In the genomic region with DNA sequence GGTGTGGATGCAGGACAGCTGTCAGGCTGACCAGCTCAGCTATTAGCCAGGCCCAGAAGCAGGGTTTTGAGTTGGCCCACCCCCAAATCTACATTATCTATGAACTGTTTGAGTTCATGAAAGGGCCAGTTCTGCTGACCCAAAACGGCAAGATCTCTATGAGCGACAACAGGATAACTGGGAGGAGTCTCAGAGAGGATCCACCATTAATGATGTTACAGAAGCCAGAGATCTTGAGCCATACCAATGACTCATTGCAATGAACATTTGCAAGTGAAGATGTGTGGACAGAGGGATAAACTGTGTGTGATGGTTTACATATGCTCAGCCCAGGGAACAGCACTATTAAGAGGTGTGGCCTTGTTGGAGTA, we compare ENCODE assay signal across 20 mouse cellular contexts. TPM values are rescaled to one million over a fixed set of nuclear protein-coding genes. Genes with fewer than 3 reads are reported as not detected.
A peak's percentile ranks its signal among the peaks of the same experiment; 100 is the strongest.
DNase-seq lines count a peak whose midpoint lies in the region; ATAC-seq and TF ChIP-seq lines count a peak whose summit lies in the region.
"Had no signal": no experiment of that assay in that cellular context is flagged by ENCODE, and none has a peak within 500 bp of the region (broad histone marks: within the 10 kb centered on the region; RNA-seq: fewer than 3 reads in every experiment).

No protein-coding gene starts in this region.

- H3K27me3 ChIP-seq in heart, embryonic 15.5 days: no peaks in the 10 kb centered on the region
- no peaks in the 10 kb centered on the region for H3K27me3 ChIP-seq in intestine, postnatal 0 days (replicated peaks; ENCODE audit: control insufficient read depth, insufficient read depth, low read length)
- no peaks in the 10 kb centered on the region for H3K27me3 ChIP-seq in cerebellum, adult 2 months (ENCODE audit: control insufficient read depth, insufficient read depth, low read length)
- H3K27me3 ChIP-seq: CH12.LX; embryonic facial prominence, embryonic 12.5 days; limb, embryonic 12.5 days had no signal

- H3K4me1 ChIP-seq in heart, embryonic 15.5 days (replicated peaks): peaks cover 55% of the 10 kb centered on the region
- peaks cover 55% of the 10 kb centered on the region for H3K4me1 ChIP-seq in bone marrow macrophage, adult 2 months (ENCODE audit: control insufficient read depth, insufficient read depth, low read length)
- H3K4me1 ChIP-seq in intestine, postnatal 0 days (replicated peaks; ENCODE audit: control insufficient read depth, insufficient read depth, low read length): no peaks in the 10 kb centered on the region
- no peaks in the 10 kb centered on the region for H3K4me1 ChIP-seq in cerebellum, adult 2 months (ENCODE audit: control insufficient read depth, insufficient read depth, low read length)
- H3K4me1 ChIP-seq: embryonic facial prominence, embryonic 12.5 days; limb, embryonic 12.5 days had no signal

- DNase-seq in heart, adult 18-20 months: no peak
- peak; percentile 68 to 88 for DNase-seq in lung, postnatal 4 days
- no peak for DNase-seq in frontal cortex, postnatal 25 days (ENCODE audit: low spot score in 2 of 2)
- DNase-seq in cerebellum, adult 2 months: no peak
- DNase-seq: adrenal gland, postnatal 36 days; cerebellum, postnatal 25 days; spleen, adult 18-20 months; thymus, postnatal 36 days had no signal

- no peak for TF ChIP-seq POLR2A in bone marrow macrophage, adult 2 months (IDR thresholded peaks at IDR 0.05; ENCODE audit: borderline replicate concordance, low read depth, low read length)
- TF ChIP-seq POLR2A in cerebellum, adult 2 months (IDR thresholded peaks at IDR 0.05; ENCODE audit: borderline replicate concordance, insufficient read depth, low read length): no peak

- H3K27ac ChIP-seq in heart, embryonic 15.5 days: peak overlapping the region; percentile 88
- peak overlapping the region; percentile 96 for H3K27ac ChIP-seq in bone marrow macrophage, adult 2 months (ENCODE audit: insufficient read depth, low read depth, low read length)
- no peak overlapping the region for H3K27ac ChIP-seq in intestine, postnatal 0 days (ENCODE audit: low read depth, low read length)
- no peak overlapping the region for H3K27ac ChIP-seq in cerebellum, adult 2 months (ENCODE audit: insufficient read depth, low read length)
- H3K27ac ChIP-seq: embryonic facial prominence, embryonic 12.5 days; forebrain, embryonic 10.5 days; layer of hippocampus, adult 2 months; left cerebral cortex, adult 2 months; limb, embryonic 12.5 days; liver, embryonic 14.5 days had no signal

- 0 out of 2 replicates have a peak, but pooled peaks have one; percentile 8 for ATAC-seq in heart, embryonic 15.5 days (replicated peaks; ENCODE audit: insufficient number of reproducible peaks, insufficient read depth, low FRiP score, low read depth)
- ATAC-seq in intestine, postnatal 0 days: peak; percentile 36; the same call in 1 of the 2 replicates
- ATAC-seq: inflammation-experienced regulatory T-cells, adult 6 months had no signal

- TF ChIP-seq CTCF in bone marrow macrophage, adult 2 months (IDR thresholded peaks at IDR 0.05; ENCODE audit: low read depth, low read length): no peak
- TF ChIP-seq CTCF in intestine, postnatal 0 days (IDR thresholded peaks at IDR 0.05; ENCODE audit: low read depth): no peak
- no peak for TF ChIP-seq CTCF in cerebellum, adult 2 months (IDR thresholded peaks at IDR 0.05; ENCODE audit: borderline replicate concordance, insufficient read depth, low read depth, low read length)

- H3K36me3 ChIP-seq in heart, embryonic 15.5 days: peaks cover 54% of the 10 kb centered on the region
- H3K36me3 ChIP-seq in intestine, postnatal 0 days (ENCODE audit: control insufficient read depth, insufficient read depth): peaks cover 9% of the 10 kb centered on the region
- H3K36me3 ChIP-seq: embryonic facial prominence, embryonic 12.5 days; limb, embryonic 12.5 days had no signal

- no peaks in the 10 kb centered on the region for H3K9me3 ChIP-seq in heart, embryonic 15.5 days (replicated peaks)
- H3K9me3 ChIP-seq in intestine, postnatal 0 days (ENCODE audit: control insufficient read depth): no peaks in the 10 kb centered on the region
- H3K9me3 ChIP-seq: embryonic facial prominence, embryonic 12.5 days; forebrain, embryonic 10.5 days; limb, embryonic 12.5 days had no signal

- no peak overlapping the region for H3K4me3 ChIP-seq in heart, embryonic 15.5 days
- no peak overlapping the region for H3K4me3 ChIP-seq in bone marrow macrophage, adult 2 months (ENCODE audit: insufficient read depth, low read length)
- no peak overlapping the region for H3K4me3 ChIP-seq in intestine, postnatal 0 days (ENCODE audit: low read depth, low read length)
- no peak overlapping the region for H3K4me3 ChIP-seq in cerebellum, adult 2 months (replicated peaks; ENCODE audit: insufficient read depth, low read depth, low read length)
- H3K4me3 ChIP-seq: embryonic facial prominence, embryonic 12.5 days; forebrain, embryonic 10.5 days; layer of hippocampus, adult 2 months; left cerebral cortex, adult 2 months; limb, embryonic 12.5 days had no signal

- 42% methylated on average over 2 of the region's 2 CpGs for WGBS in heart, embryonic 15.5 days
- 66% methylated on average over 2 of the region's 2 CpGs for WGBS in intestine, postnatal 0 days
- WGBS in cerebellum, adult 2 months: 88% methylated on average over 2 of the region's 2 CpGs

- no peak overlapping the region for H3K4me2 ChIP-seq in heart, embryonic 15.5 days
- no peak overlapping the region for H3K4me2 ChIP-seq in intestine, postnatal 0 days (replicated peaks; ENCODE audit: low read depth)
- H3K4me2 ChIP-seq: embryonic facial prominence, embryonic 12.5 days; limb, embryonic 12.5 days; midbrain, embryonic 11.5 days had no signal

- no peak overlapping the region for H3K9ac ChIP-seq in heart, embryonic 15.5 days
- no peak overlapping the region for H3K9ac ChIP-seq in intestine, postnatal 0 days (ENCODE audit: low read depth, low read length)
- H3K9ac ChIP-seq: embryonic facial prominence, embryonic 12.5 days; limb, embryonic 12.5 days; liver, embryonic 14.5 days had no signal

RNA-seq across cellular contexts. Expression of gene Gyg, which starts 23.8 kb away (rescaled TPM):
- 463 and 501 TPM in 2 replicates for polyA plus RNA-seq in heart, embryonic 15.5 days (2015; fragmentation: Nextera tagmentation; extraction: Ambion mirVana)
- 100 to 1,000 TPM; 154 to 168 TPM for total RNA-seq in heart, adult 18-20 months (2021)
- polyA plus RNA-seq in bone marrow macrophage, adult 2 months (2012; ENCODE audit: insufficient read depth, insufficient read length, missing spikeins): 171 and 172 TPM in 2 replicates
- polyA plus RNA-seq in intestine, postnatal 0 days (2015; fragmentation: Nextera tagmentation; extraction: Ambion mirVana): 42.4 and 45.3 TPM in 2 replicates
- polyA plus RNA-seq in cerebellum, adult 2 months (2012; rRNA removed): 34.7 and 36.0 TPM in 2 replicates

Comparison
In these comparisons a context has a peak if more than half of its experiments do, and no peak if none do; other contexts are left out.
1. H3K27ac ChIP-seq: peak in heart, embryonic 15.5 days (single experiment) and bone marrow macrophage, adult 2 months (single experiment); none in intestine, postnatal 0 days (single experiment) and cerebellum, adult 2 months (single experiment).
2. DNase-seq: peak in lung, postnatal 4 days (2 of 2); none in heart, adult 18-20 months (0 of 2), frontal cortex, postnatal 25 days (0 of 2) and cerebellum, adult 2 months (0 of 2).